Mouse (Mus musculus) lung, adult 18-20 months (tissue): ENCODE data around the gene Slc2a3.
"Not testable (repeated sequence)": the region's sequence is repeated elsewhere in the genome, so short reads cannot be mapped to it uniquely, and the experiment has no call there.

ENCODE experiments used
- DNase-seq, 2 experiments: peaks; one replicate each; pipeline ENCODE4 v3.0.0; 2022; ENCODE audit warnings: mixed read lengths in 2 of 2

The Slc2a3 gene

DNA sequence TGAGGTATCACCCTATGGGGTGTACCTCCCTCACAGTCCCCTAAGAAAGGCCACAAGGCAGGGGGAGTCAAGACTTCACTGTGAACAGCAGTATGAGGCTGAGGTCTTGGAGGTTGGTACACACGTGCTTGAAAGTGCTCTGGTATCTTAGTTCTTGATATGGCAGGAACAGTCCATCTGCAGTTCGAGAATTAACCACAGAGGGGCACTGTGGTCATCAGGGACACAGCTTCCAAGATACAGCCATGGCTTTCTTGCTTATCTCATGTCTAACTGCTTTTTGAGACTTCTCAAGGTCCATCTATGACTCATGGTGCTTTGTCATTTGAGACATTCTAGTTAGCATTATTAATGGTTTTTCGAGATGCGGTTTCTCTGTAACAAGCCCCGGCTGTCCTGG lies 3.0 kb upstream of the Slc2a3 start:
- DNase-seq: peak; percentile 76 to 83

DNA sequence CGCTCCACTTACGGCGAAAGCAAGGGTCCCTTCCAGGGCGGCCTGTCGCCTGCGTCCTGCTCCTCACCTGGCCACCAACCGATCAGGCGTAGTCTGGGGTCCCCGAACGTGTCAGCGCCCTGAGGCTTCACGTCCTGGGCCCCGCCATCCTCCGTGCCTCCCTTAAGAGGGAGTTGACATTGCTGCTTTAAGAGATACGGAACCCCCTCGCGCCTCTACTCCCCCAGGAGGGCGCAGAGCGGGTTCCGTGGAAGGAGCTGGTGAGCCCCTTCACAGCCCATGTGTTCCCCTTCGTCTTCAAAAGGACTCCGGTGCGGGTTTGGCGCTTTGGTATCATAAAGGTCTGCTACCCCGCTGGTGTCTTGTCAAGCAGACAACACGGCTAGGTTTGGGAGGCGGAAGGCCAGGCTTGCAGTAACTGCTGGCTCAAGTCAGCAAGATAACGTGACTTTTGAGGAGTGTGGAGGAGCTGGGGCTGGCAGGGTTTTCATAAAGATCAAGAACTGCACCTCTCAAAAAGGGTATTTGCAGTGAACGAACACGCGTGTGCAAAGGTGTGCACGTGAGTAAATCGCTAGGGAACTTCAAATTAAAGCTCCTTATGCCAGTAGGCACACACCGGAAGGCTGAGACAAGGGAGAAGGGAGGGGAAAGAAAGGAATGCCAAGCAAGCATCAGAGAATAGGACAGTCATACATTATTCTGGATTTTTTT lies 518 bp upstream of the Slc2a3 start:
- DNase-seq: no peak

DNA sequence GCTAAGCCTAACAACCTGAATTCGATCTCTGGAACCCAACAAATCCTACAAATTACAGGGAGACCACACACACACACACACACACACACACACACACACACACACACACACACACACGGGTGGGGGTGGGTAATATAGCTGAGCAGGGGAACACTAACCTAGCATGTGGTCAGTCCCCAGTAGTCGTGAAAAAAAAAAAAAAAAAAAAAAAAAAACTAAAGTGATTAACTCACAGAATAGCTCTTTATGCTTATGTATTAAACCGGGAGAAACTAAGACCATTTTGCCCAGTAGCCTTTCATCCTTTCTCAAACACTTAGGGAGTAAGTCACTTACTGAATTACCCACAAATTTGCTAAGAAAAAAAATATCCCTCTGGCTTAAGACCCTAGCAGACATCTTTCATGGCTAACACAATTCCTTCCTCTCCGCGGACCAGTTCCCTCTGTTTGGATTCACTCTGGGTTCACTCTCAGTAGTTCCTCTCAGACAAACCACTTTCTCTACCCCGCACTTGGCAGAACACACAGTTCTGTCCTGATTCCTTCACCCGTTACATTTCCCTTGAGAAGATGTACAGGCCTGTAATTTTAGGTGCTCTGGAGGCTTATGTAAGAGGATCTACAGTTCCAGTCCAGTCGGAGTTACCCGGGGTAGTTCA lies 670 bp downstream of the Slc2a3 start:
- no peak for DNase-seq

DNA sequence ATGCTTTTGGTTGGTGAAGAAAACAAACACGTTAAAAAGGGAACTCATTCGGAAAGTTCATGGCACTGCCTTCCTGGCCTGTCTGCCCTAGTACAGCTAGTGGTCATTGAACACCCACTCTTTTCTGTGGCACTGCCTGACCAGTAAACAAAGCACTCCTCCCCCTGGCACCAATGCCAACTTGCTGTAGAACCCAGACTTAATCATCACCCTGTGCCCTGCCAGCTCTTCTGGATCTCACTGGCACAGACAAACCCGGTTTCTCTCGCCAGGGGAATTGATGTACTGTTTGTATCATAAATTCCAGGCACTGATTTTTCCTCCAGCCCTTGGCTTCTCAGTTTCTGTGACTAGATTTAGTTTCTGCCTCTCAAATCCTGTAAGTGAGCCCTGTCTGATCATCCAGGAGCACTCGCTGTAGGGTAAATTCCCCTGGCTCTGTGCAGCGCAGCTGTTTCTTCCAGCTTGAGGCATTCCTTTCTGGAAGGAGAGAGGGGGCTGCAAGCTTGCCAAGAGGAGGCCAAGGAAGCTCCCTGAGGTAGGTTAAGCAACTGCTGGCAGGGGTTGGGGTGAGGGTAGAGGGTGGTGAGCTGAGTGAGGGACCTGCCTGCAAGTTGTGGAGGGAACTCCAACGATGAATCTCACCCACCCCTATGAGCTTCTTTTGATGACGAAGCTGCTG lies 6.0 kb downstream of the Slc2a3 start:
- peak in 1 of 2 experiments; percentile 18 for DNase-seq

DNA sequence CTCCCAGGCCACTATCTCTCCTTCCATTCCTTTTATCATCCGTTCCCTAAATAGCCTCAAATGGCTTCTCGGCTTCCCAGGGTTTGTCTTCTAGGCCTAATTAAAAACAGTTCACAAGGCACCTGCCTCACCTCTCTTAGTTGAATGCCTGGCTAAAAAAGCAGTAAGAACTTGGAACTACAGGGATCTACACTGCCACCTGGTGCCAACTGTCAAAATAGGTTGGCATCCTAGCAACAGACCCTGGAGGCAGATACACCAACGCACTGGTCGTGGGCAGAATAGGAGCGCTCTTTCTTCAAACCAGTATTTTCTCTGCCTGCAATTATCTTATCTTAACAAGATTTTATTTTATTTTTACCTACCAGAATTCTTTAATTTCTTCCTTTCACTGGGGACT lies 15.2 kb downstream of the Slc2a3 start:
- peak; percentile 42 to 45 for DNase-seq

DNA sequence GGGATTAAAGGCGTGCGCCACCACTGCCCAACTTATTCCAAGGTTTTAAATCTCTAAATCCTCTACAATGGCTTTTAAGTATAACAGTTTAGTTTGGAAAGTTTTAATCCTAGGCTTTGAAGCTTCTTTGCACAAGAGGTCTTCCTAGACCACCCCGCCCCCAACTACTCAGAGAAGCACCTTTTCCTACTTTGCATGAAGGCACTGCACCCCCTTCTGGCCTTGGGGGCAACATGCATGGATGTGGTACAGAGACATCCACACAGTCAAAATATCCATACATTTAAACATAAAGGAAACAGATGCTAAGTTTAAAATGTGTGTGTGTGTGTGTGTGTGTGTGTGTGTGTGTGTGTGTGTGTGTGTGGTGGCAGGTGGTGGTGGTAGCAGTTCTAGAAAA lies 16.6 kb downstream of the Slc2a3 start:
- DNase-seq: no peak

DNA sequence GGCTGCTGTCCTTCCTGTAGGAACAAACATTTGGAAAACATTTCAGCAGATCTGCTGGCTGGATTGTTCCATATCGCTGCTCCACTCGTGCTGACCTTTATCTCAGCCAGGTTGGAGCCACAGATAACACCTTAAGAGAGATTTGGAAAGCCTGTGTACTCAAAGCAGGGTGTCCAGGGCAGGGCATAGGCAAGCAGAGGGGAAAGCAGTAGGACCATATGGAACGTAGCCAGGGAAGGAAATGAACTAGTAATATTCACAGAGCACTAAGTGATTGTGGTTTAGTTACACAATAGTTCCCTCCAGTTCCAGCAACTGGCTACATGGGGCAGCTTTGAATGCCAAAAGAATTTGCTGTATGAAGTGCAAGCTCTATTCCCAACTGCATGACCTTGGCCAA lies 19.3 kb downstream of the Slc2a3 start:
- DNase-seq: peak in 1 of 2 experiments; percentile 43

DNA sequence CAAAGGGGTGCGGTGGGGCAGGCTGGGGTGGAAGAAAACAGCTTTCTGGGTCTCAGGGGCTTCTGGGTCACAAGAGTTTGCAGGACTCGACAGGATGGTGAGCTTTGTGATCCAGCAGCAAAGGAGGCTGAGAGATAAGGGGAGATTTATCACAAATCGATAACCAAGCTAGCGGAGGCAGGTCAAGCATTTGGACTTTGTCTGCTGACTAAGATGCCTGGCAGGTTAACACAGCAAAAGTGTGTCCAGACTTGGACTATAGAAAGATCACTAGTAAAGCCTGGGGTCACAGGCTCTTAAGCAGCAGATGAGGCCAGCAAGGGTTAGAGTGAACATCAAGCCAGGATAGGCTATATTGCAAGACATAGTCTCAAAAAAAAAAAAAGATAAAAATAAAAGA lies 20.3 kb downstream of the Slc2a3 start:
- DNase-seq: no peak

DNA sequence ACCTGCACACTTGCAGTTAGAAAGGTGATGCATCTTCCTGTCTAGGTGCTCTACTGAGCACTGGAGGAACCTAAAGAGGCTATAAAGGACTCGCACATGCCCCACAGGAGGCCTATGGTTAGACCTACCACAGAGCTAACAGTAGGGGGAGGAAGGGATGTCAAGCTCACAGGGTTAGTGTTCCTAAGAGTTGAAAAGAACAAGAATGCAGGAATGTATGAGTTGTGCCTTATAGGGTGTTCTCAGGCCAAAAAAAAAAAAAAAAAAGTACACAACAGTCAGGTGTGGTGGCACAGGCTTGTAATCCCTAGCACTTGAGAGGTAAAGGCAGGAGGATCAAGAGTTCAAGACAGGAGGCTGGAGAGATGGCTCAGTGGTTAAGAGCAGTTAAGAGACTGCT lies 21.5 kb downstream of the Slc2a3 start:
- DNase-seq: no peak

DNA sequence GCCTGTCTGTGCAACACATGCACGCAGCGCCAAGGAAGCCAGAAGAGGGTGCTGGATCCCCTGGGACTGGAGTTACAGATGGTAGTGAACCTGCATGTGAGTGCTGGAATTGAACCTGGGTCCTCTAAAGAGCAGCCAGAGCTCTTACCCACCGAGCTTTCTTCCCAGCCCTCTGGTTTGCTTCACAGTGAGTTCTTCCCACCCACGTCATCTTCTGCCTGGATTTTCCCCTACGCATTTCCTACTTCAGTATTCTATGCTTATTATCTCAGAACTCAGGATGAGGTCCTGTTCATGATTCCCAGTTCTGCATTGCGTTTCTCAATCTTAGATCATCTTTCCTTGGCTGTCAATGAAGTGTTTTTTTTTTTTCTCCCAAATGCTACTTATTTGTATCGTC lies 25.4 kb downstream of the Slc2a3 start:
- DNase-seq: no peak

DNA sequence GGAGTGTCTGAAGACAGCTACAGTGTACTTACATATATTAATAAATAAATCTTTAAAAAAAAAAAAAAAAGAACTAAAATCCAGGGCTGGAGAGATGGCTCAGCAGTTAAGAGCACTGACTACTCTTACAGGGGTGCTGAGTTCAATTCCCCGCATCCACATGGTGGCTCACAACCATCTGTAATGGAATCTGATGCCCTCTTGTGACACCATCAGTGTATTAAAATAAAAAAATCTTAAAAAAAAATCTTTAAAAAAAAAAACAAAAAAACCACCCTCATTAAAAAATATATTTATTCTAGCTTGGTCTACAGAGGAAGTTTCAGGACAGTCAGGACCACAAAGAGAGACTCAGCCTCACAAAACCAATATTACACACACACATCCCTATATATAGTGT lies 27.1 kb downstream of the Slc2a3 start:
- DNase-seq: no peak

DNA sequence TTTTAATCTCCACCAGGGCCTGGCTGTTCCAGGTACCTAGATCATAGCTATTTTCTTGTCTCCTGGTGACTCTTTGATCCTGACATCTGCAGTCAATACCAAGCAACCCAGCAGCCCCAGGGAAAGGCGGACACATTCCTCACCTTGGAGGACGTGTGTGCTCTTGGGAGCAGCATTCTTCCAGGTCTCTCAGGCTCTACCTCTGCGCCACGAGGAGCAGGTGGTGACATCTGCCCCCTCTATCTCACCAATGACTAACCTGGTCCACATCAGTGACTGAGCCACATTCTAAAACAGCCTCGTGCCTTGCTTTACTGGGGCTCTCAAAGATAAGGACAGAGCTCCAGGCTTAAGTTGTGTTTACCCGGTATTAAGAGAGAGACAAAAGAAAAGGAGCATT lies 28.7 kb downstream of the Slc2a3 start:
- no peak for DNase-seq

DNA sequence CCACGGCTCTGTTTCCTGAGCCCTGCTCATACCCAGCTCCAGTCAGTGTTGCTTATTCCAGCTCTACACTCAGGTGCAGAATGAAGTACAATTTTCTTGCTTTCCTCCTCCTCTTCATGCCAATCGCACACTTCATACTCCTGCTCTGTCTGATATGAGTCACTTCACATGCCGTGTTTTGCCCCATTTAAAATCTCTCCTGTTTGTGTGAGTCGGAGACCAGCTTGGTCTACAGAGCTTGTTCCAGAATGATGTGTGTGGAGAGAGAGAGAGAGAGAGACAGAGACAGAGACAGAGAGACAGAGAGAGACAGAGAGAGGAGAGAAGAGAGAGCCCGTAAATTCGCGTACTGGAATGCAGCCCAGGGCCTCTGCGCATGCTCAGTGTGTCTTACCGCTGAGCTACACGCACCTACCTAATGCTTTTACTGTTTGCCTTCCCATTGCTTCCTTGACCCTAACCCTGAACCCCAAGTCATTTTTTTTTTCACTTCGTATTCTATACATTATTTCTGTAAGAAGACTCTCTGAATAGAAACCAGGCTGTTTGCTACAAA lies 30.6 kb downstream of the Slc2a3 start:
- DNase-seq: no peak

DNA sequence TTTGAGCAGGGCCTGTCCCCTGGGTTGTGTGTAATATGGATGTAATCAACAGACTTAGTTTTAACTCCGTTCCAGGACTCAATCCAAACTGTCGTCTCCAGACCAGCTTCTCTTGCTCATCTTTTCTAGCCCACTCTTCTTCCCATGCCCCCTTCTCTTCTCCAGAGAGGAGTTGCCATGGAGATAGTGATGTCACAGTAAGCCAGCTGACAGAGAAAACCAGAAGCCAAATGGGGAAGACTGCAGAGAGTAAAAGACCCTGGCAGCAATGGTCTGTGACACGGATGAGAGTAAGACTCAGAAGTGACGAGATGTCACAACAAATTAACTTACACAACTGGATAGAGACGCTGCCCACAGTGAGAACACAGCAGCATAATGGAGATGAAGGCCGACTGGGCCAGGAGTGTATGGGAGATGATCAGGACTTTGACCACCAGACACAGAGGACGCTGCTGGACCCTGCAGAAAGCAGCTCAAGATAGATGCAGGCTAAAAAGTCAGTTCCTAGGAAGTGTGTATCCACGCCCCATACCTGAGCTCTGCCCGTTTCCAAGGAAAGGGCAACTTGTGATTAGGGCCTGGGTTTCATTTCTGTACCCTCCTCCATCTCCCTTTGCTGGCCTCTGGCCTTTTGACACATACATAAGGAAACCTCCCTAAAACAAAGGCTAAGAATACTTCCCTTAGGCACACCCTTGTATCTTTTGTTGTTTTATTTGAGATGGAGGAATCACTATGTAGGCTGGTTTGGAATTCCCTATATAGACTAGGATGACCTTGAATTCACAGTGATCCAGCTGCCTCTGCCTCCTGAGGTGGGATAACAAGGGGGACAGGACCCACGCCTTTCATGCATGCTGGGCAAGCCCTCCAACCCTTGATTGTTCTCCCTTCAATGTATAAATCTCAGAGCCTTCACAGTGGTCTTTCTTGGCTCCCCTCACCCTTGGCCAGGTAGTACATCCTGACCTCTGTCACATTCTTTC lies 31.4 kb downstream of the Slc2a3 start:
- DNase-seq: no peak

DNA sequence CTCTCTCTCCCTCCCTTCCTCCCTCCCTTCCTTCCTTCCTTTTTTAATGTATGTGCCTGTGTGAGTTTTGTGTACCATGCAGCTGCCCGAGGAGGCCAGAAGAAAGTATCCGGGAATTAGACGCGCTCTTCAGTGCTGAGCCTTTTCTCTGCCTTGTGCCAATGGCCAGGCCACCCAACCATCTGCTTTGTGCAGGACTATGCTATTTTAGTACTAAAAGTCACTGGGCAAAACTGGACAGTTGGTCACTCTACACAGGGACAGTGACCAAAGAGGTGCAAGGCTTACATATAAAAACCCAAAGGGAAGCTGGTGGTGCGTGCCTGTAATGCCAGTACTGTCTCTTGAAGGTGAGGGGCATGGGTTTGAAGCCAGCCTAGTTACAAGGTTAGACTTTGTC lies 33.2 kb downstream of the Slc2a3 start:
- no peak for DNase-seq

DNA sequence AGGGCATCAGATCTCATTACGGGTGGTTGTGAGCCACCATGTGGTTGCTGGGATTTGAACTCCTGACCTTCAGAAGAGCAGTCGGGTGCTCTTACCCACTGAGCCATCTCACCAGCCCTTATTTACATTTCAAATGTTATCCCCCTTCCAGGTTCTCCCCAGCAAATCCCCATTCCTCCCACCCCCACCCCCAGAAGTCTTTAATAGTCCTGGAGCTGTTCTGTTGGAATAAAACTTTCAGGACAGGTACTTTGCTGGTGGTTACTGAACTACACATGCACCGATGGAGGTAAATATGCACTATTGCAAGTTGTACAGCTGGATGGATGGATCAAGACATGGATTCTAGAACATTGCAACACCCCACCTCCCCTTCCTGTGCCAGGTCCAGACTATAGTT lies 34.4 kb downstream of the Slc2a3 start:
- not testable (repeated sequence) for DNase-seq

DNA sequence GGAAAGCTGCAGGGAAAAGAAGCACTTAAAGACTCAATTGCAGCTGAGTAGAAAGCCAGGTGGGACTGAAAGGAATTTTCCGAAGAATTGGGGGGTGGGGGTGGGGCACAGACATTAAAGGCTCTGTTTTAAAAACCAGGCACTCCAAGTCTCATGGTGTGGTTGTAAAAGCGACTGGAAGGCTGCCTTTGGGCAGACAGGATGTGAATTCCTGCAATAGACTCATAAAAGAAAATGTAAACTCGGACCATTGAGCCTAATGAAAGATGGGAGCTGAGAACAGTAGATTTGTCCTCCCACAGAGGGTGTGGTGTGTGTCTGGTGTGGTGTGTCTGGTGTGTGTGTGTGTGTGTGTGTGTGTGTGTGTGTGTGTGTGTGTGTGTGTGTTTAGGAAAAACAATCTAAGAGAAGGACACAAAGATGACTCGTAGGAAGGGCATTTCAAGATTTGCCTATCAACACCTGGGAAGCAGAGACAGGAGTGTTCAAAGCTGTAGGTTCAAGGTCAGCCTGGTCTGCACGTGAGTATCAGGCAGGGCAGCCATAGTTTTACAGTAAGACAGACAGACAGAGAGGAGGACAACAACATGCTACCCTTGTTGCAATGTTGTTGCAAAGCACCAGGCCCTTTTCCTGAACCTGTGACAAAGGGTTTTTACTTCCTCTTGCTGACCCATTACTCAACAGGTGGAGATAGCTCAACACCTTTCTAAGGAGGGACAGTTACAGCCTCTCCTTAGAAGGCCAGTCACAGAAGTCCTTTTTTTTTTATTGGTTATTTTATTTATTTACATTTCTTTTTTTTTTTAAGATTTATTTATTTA lies 35.1 kb downstream of the Slc2a3 start:
- no peak for DNase-seq

DNA sequence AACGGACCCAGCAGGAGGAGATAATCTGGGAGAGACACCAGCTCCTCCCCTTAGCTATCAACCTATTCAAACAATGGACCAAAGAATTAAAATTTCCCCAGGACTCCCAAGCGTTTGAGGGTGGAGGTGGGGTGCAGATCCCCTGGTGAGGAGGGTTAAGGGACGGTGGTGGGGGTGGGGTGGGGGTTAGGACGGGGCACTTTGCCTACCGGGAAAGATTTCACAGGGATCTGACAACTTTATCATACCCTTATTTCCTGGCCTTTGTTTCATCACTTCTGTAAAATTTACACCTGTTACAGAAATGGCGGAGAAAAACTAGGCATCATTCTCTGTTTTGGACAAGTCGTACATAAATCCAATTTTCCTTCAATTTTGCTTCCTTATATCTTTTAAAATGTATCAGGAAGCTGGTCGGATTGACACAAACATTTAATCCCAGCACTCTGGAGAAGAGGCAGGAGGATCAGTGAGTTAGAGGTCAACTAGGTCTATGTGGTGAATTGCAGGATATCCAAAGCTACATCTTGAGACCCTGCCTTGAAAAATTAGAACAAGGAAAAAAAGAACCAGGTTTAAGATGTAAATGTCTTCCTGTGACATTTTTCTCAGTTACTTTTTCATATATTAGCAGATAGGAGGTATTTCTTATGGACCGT lies 36.0 kb downstream of the Slc2a3 start:
- no peak for DNase-seq

DNA sequence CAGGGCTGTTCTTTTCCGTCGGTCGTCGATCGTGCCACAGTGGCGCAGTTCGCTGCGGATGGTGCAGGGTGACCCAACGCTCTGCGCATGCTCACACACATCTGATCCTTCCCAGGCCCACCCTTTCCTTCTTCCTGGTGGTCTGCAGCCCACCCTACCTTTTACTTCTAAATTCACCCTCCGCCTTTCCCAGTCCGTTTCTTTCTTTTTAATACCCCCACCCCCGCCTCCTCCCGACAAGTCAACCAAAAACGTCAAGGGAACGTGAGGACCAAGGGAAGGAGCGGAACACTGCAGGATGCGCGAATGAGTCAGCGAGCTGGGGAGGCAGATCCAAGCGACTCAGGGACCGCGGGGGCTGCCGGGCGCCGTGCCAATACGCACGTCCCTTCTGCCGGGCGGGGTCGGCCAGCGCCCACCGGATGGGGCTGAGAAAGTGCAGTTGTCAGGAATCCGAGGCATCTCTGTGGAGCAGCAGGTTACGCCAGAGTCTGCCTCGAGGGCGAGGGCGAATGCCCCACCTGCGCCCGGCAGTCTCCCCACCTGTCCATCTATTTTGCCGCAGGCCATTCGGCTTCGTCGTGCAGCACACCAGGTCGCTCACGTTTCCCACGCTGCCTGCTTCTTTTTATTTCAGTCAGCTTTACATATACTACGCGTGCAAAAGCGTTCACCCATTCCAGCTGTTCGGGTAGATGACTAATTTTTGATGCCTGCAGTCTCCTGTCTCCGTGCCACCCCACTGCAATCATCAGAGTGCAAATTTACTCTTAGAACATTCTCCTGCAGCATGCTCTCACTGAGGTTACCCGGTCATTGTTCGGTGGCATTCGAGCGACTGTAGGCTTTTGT lies 36.8 kb downstream of the Slc2a3 start:
- DNase-seq: peak in 1 of 2 experiments; percentile 11

DNA sequence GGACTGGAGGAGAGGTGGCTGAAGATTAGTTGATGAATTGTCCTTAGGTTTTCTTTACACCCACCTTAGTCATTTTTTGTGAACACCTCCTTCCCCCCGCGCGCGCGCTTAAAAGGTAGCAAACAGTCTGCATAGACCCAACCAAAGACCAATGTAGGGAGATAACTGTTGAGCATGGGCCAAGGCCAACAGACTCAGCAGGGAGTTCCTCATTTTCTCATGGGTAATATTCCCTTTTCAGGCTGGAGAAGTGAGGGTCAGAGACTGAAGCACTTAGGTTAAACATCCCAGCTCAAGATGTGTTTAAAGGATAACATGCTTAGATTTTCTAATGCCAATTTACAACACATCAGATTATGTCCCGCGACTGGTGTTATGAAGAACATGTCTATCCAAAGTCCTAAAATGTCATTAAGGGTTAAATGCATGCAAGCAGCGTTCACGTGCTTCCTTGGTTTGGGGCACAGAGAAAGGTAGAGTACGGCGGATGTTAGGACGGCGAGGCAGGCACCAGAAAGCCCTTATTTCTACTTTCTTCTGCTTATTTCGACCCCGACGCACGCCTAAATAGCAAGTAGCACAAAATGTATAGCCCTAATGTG lies 37.5 kb downstream of the Slc2a3 start:
- DNase-seq: no peak
